Mouse (Mus musculus) bone marrow macrophage, adult 2 months (primary cell): Measurements from ENCODE around the gene Pla2g2d.

ENCODE experiments used
- CTCF ChIP-seq: IDR thresholded peaks from 2 replicates; pipeline ENCODE4 v1.5.1; 2012; ENCODE audit warnings: low read depth, mild to moderate bottlenecking, low read length, moderate library complexity
- POLR2A ChIP-seq: IDR thresholded peaks from 2 replicates; pipeline ENCODE4 v1.6.1; 2012; ENCODE audit warnings: mild to moderate bottlenecking, low read depth, low read length, borderline replicate concordance

DNA sequence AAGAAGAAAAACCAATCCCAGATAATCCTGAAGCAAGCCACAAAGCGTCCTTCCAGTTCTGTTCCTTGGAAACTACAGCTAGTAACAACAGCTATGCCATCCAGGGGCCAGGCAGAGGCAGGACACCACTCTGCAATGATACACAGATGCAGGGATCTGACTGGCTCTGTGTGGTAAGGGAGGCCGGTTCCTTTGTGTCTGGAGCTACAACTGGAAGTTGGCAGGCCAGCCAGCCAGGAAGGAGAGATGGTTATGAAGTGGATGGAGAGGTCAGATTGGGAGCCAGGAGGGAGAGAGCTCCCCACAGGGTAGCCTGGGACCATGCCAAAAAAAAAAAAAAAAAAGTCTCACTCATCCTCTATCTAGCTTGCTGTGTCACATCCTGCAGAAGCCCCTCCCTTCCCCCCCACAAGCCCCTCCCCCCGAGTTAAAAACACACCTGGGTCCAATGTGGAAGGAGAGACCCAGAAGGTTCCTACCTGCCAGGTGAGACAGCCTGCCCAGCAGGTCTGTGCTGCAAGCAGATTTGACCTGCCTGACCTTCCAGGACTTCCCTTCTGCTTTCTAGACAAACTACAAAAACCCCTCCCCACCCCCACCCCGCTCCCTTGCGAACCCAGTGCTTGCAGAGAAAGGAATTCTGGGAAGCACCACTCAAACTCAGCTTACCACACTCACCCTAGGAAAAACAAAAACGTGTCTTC, 21.1 kb downstream of the Pla2g2d start:
- TF ChIP-seq CTCF (no peak), POLR2A (no peak)
